Mouse (Mus musculus): ENCODE results near the gene Gm8453.
"Not testable (repeated sequence)": the region's sequence is repeated elsewhere in the genome, so short reads cannot be mapped to it uniquely, and the experiment has no call there.

The Gm8453 gene

GRCm38 (mm10) chr7:22229384-22229783 is at the start of gene Gm8453:
Gene Gm8453 (minus strand): TSS chr7:22229484.
- in situ Hi-C loops (cut with MboI; ENCODE audit: low sequenced_read_pairs) = not testable (repeated sequence)

- in situ Hi-C loops (cut with MboI; ENCODE audit: low sequenced_read_pairs) = not testable (repeated sequence)
These were observed 28.1 kb downstream of the Gm8453 start, which contains the start of gene Gm8653 for GRCm38 (mm10) chr7:22201164-22201563. Gene Gm8653 (minus strand): TSS chr7:22201264.

GRCm38 (mm10) chr7:22189077-22189476 is 40.2 kb downstream of the Gm8453 start, which contains the start of gene Vmn1r143:
Gene Vmn1r143 (plus strand): TSS chr7:22189377.
- in situ Hi-C loops (cut with MboI; ENCODE audit: low sequenced_read_pairs) = not testable (repeated sequence)
